Mouse (Mus musculus) limb, embryonic 11.5 days (tissue): Measurements from ENCODE around the gene Sema6c. TPM values are rescaled to one million over a fixed set of nuclear protein-coding genes. Genes with fewer than 3 reads are reported as not detected.

ENCODE experiments used
- ATAC-seq: fragments of 200-750 bp; cut with Nextera tagmentation; 2 replicates; pipeline ENCODE4 v1.8.0; 2017; ENCODE audit warnings: low read depth; ENCODE audit not compliant: insufficient number of reproducible peaks, low FRiP score, low TSS enrichment
- DNase-seq: peaks from one replicate; pipeline ENCODE4 v3.0.0-alpha.2; 2015; ENCODE audit warnings: low spot score
- H3K27ac ChIP-seq: fragments of 300-500 bp; sonication (generic); replicated peaks from 2 replicates; pipeline ENCODE4 v1.5.1; 2014; ENCODE audit warnings: low read depth, mild to moderate bottlenecking, low read length
- H3K27me3 ChIP-seq: fragments of 300-500 bp; sonication (generic); 2 replicates; pipeline ENCODE4 v1.6.1; 2014; ENCODE audit warnings: mild to moderate bottlenecking, low read length, mixed read lengths; ENCODE audit not compliant: control insufficient read depth, insufficient read depth
- H3K36me3 ChIP-seq: fragments of 300-500 bp; sonication (generic); 2 replicates; pipeline ENCODE4 v1.6.1; 2014; ENCODE audit warnings: mild to moderate bottlenecking, low read length, moderate library complexity, mixed read lengths; ENCODE audit not compliant: control insufficient read depth, insufficient read depth
- H3K4me1 ChIP-seq: fragments of 300-500 bp; sonication (generic); 2 replicates; pipeline ENCODE4 v1.6.1; 2014; ENCODE audit warnings: low read length, mixed read lengths; ENCODE audit not compliant: control insufficient read depth, insufficient read depth
- H3K4me2 ChIP-seq: fragments of 300-500 bp; sonication (generic); 2 replicates; pipeline ENCODE4 v1.6.1; 2014; ENCODE audit warnings: low read depth, mild to moderate bottlenecking, moderate library complexity; ENCODE audit not compliant: severe bottlenecking
- H3K4me3 ChIP-seq: fragments of 300-500 bp; sonication (generic); 2 replicates; pipeline ENCODE4 v1.5.1; 2014; ENCODE audit warnings: low read depth, low read length
- H3K9ac ChIP-seq: fragments of 300-500 bp; sonication (generic); 2 replicates; pipeline ENCODE4 v1.6.1; 2014; ENCODE audit warnings: mild to moderate bottlenecking, low read length
- H3K9me3 ChIP-seq: fragments of 300-500 bp; sonication (generic); 2 replicates; pipeline ENCODE4 v1.6.1; 2016; ENCODE audit warnings: low read length; ENCODE audit not compliant: control insufficient read depth
- WGBS: fragments of 180-500 bp; shearing (Covaris S2); extraction: QIAGEN DNeasy Blood & Tissue Kit; methylation state at CpG from one replicate; pipeline ENCODE4 v1.1.7; 2014; 5-methylcytosine and 5-hydroxymethylcytosine counted together
- polyA plus RNA-seq: library from polyadenylated mRNA; unstranded; fragments of >200 nt; fragmentation: Nextera tagmentation; extraction: Ambion mirVana; gene quantifications from 2 replicates; pipeline ENCODE4 v1.2.1, GENCODE M21; 2014

The Sema6c gene
- polyA plus RNA-seq, 1 experiment from 2014 or later = 12.8 TPM

- WGBS = 73% methylated on average over 1 of the region's 1 CpGs
Measured at GRCm38 (mm10) chr3:95181841-95182240, 21.6 kb downstream of the Sema6c start.

GRCm38 (mm10) chr3:95184796-95185577, 24.7 kb downstream of the Sema6c start:
- Histone ChIP-seq H3K4me1 (no peaks in the 10 kb centered on the region), H3K4me3 (no peak overlapping the region), H3K4me2 (no peak overlapping the region), H3K27me3 (no peaks in the 10 kb centered on the region), H3K9ac (no peak overlapping the region), H3K36me3 (peaks cover 11% of the 10 kb centered on the region; the same call in 1 of the 2 replicates), H3K27ac (no peak overlapping the region), H3K9me3 (no peaks in the 10 kb centered on the region)
- DNase-seq (no peak), ATAC-seq (no peak)
- 91% methylated on average over 9 of the region's 9 CpGs for WGBS

More at GRCm38 (mm10) chr3:95181841-95182240, 21.6 kb downstream of the Sema6c start:
- H3K9me3 ChIP-seq = no peaks in the 10 kb centered on the region
- no peaks in the 10 kb centered on the region for H3K27me3 ChIP-seq
- H3K9ac ChIP-seq = no peak overlapping the region
- H3K27ac ChIP-seq = no peak overlapping the region
- ATAC-seq = no peak
- no peaks in the 10 kb centered on the region for H3K4me1 ChIP-seq
- no peak overlapping the region for H3K4me2 ChIP-seq
- no peak overlapping the region for H3K4me3 ChIP-seq
- peaks cover under 1% of the 10 kb centered on the region; the same call in 1 of the 2 replicates for H3K36me3 ChIP-seq
- DNase-seq = no peak

- no peak for ATAC-seq
- WGBS = 95% methylated on average over 2 of the region's 2 CpGs
- no peak overlapping the region for H3K4me2 ChIP-seq
- no peak overlapping the region for H3K9ac ChIP-seq
- H3K9me3 ChIP-seq = no peaks in the 10 kb centered on the region
- H3K27ac ChIP-seq = no peak overlapping the region
- H3K4me3 ChIP-seq = no peak overlapping the region
- no peak for DNase-seq
- no peaks in the 10 kb centered on the region for H3K27me3 ChIP-seq
- no peaks in the 10 kb centered on the region for H3K4me1 ChIP-seq
- peaks cover 11% of the 10 kb centered on the region; the same call in 1 of the 2 replicates for H3K36me3 ChIP-seq
Measured at GRCm38 (mm10) chr3:95186100-95186499, 25.8 kb downstream of the Sema6c start.

- H3K4me2 ChIP-seq = no peak overlapping the region; the same call in 1 of the 2 replicates
- peaks cover 11% of the 10 kb centered on the region; the same call in 1 of the 2 replicates for H3K36me3 ChIP-seq
- no peaks in the 10 kb centered on the region for H3K4me1 ChIP-seq
- DNase-seq (no peak), ATAC-seq (no peak)
- WGBS = 89% methylated on average over 6 of the region's 6 CpGs
- no peak overlapping the region for H3K4me3 ChIP-seq
- no peak overlapping the region for H3K9ac ChIP-seq
- H3K9me3 ChIP-seq = no peaks in the 10 kb centered on the region
- H3K27ac ChIP-seq = no peak overlapping the region
- no peaks in the 10 kb centered on the region for H3K27me3 ChIP-seq
Measured at GRCm38 (mm10) chr3:95186888-95187287, 26.6 kb downstream of the Sema6c start.

- Histone ChIP-seq H3K4me1 (no peaks in the 10 kb centered on the region), H3K9me3 (no peaks in the 10 kb centered on the region), H3K36me3 (peaks cover 12% of the 10 kb centered on the region; the same call in 1 of the 2 replicates), H3K27me3 (no peaks in the 10 kb centered on the region), H3K4me3 (no peak overlapping the region), H3K4me2 (no peak overlapping the region), H3K9ac (no peak overlapping the region), H3K27ac (no peak overlapping the region)
- DNase-seq (no peak), ATAC-seq (no peak)
- WGBS = 84% methylated on average over 6 of the region's 6 CpGs
Measured at GRCm38 (mm10) chr3:95194721-95195135, 34.5 kb downstream of the Sema6c start.

GRCm38 (mm10) chr3:95195772-95196171, 35.5 kb downstream of the Sema6c start:
- 94% methylated on average over 2 of the region's 2 CpGs for WGBS
- Histone ChIP-seq H3K4me2 (no peak overlapping the region), H3K27ac (no peak overlapping the region), H3K9ac (no peak overlapping the region), H3K27me3 (no peaks in the 10 kb centered on the region), H3K4me3 (no peak overlapping the region), H3K9me3 (no peaks in the 10 kb centered on the region), H3K4me1 (no peaks in the 10 kb centered on the region), H3K36me3 (peaks cover 14% of the 10 kb centered on the region; the same call in 1 of the 2 replicates)
- no peak for DNase-seq
- ATAC-seq = no peak

- Histone ChIP-seq H3K4me1 (no peaks in the 10 kb centered on the region), H3K36me3 (peaks cover 22% of the 10 kb centered on the region; the same call in 1 of the 2 replicates), H3K27ac (no peak overlapping the region), H3K9me3 (no peaks in the 10 kb centered on the region), H3K27me3 (no peaks in the 10 kb centered on the region), H3K4me2 (no peak overlapping the region), H3K9ac (no peak overlapping the region), H3K4me3 (no peak overlapping the region)
- no peak for ATAC-seq
- WGBS = 78% methylated on average over 1 of the region's 1 CpGs
- DNase-seq = no peak
Measured at GRCm38 (mm10) chr3:95199101-95199500, 38.8 kb downstream of the Sema6c start.

- no peak for ATAC-seq
Measured at GRCm38 (mm10) chr3:95200132-95200531, 39.9 kb downstream of the Sema6c start.

More at GRCm38 (mm10) chr3:95200132-95200531, 39.9 kb downstream of the Sema6c start:
- Histone ChIP-seq H3K4me3 (no peak overlapping the region), H3K9ac (no peak overlapping the region), H3K4me1 (no peaks in the 10 kb centered on the region), H3K4me2 (no peak overlapping the region), H3K9me3 (no peaks in the 10 kb centered on the region), H3K27ac (no peak overlapping the region), H3K36me3 (peaks cover 20% of the 10 kb centered on the region; the same call in 1 of the 2 replicates), H3K27me3 (no peaks in the 10 kb centered on the region)
- 89% methylated on average over 7 of the region's 7 CpGs for WGBS
- DNase-seq = no peak
